Mouse (Mus musculus): ENCODE results near the gene Slc38a7. TPM values are rescaled to one million over a fixed set of nuclear protein-coding genes. Genes with fewer than 3 reads are reported as not detected.
A peak's percentile ranks its signal among the peaks of the same experiment; 100 is the strongest.
"Not testable (repeated sequence)": the region's sequence is repeated elsewhere in the genome, so short reads cannot be mapped to it uniquely, and the experiment has no call there.

Gene Slc38a7
- total RNA-seq (2022), result 10 to 100 TPM; 22.7 to 27.9 (median 25.4) TPM

- DNase-seq (ENCODE audit: low spot score in 2 of 2), result peak; percentile 57 to 88
These were observed at the start of gene Slc38a7 for GRCm38 (mm10) chr8:95853102-95853843. Gene Slc38a7, minus strand, starts transcription at chr8:95853539.

DNA sequence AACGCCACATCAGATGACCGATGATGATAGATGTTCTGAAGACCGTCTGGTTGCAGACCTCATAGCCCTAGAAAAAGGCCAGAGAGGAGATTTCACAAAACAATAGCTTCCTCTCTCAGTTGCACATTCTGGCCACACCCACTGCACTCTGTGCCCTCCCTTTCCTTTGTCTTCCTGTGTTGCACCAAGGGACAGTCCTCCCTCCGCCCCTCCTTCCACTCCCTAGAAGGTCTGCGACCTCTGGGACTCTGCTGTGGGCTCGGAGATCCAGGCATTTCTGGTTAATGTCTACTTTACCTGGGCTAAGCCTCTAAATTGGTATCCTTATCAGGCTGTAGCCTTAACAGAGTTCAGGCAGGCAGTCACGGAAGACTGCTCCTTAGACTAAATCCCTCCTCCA, 48.5 kb upstream of the Slc38a7 start:
- no peak for DNase-seq (ENCODE audit: low spot score in 2 of 2)

GRCm38 (mm10) chr8:95893701-95894100, 40.4 kb upstream of the Slc38a7 start:
- no peak for DNase-seq (ENCODE audit: low spot score in 2 of 2)

DNA sequence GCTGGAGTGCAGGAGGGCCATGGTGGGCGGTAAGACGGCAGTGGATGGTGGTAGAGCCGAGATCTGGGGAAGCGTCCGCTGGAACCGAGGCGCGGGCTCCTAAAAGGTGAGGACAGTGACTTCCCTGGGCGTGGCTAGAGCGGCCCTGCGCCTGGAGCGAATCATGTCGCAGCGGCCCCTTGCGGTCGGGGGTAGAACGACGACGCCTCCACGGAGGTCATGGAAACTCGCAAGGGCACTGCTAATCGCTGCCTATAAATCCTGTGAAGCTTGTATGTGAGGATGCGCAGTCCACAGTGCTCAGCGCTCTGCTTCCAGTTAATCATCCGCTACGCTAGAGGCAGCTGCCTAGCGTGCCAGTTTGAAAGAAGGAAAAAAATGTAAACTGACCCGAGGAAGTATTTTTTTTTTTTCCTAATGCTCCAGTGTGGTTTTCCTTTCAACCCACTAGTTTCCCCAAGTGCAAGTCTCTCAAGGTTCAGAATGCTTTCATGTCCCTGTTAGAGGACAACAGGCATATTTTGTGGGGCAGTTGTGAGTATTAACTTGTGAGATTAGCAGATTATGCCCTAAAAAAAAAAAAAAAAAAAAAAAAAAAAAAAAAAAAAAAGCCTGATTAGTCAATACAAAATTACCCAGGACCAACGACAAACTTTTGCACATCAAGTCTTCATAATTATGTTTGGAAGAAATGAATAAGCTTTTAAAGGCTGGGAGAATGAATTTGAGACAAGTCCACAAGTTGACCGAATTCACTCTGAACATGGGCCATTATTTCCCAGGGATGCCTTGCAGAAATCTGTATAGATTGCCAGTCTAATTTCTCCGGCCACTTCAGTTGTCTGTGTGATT, 35.2 kb upstream of the Slc38a7 start, which contains the start of gene Got2:
Gene Got2, minus strand, starts transcription at position 263 of the 852 bp plus-strand sequence.
- DNase-seq (ENCODE audit: low spot score in 2 of 2), result peak; percentile 77 to 82

GRCm38 (mm10) chr8:95887578-95888284, 34.4 kb upstream of the Slc38a7 start:
- DNase-seq (ENCODE audit: low spot score in 2 of 2), result peak; percentile 75 to 86

- DNase-seq (ENCODE audit: low spot score in 2 of 2), result peak; percentile 26 to 28
These were observed 33.6 kb upstream of the Slc38a7 start for GRCm38 (mm10) chr8:95886647-95887577.

DNA sequence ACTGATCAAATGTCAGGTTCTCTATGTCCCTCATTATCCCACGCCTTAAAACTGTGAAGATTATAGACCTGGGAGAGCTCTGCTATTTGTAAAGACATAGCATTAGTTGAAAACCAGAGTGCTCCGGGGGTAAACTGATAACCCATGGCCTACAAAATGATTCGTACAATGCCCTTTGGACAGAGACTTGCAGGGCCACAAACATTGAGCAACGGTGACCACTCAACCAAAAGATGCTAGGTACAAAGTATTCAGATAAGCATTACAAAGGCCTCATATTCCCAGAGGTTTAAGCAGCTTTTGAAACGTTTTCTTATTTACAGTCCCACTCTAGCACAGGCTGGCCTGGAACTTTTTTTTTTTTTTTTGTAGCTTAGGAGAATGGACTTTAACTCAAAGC, 32.6 kb upstream of the Slc38a7 start:
- no peak for DNase-seq (ENCODE audit: low spot score in 2 of 2)

DNA sequence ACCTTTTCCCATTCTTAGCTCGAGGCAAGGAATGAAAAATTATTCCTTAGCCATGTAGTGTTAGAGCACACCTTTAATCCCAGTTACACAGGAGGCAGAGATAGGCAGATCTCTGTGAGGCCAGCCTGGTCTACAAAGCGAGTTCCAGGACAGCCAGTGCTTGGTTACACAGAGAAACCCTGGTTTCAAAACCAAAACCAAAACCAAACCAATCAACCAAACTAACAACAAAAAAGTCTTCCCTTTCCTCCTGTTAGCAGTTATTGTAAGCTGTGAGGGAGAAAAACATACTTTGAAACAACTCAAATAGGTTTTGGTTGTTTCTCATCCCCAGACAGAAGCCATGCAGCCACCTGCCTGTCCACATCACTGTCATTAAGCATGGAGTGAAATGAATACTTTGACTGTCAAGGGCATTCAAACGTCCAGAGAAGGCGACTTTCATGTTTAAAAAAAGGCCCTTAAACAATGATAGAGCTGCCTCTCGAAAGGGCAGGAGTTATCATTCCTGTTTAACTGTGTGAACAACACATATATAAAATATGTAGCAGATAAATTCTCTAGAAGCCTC, 32.0 kb upstream of the Slc38a7 start:
- no peak for DNase-seq (ENCODE audit: low spot score in 2 of 2)

GRCm38 (mm10) chr8:95884491-95884890, 31.2 kb upstream of the Slc38a7 start:
- no peak for DNase-seq (ENCODE audit: low spot score in 2 of 2)

DNA sequence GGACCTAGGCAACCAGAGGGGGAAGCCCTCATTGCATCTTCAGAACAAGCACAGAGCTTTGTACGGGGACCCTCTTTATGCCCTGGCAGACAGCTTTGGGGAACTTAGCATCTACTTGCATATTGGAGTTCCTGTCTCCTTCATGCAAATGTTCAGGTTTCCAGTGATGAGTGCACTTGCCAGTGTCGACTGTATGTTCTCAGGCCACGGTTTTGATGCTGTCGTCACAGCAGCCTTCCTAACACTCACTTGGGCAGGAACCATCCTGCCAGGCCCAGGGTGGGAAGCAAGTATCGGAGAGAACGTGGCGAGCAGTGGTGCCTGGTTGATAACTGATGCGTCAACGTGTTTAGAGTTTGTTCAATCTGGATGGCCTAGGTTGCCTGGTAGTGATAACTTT, 28.9 kb upstream of the Slc38a7 start:
- DNase-seq (ENCODE audit: low spot score in 2 of 2), result no peak

DNA sequence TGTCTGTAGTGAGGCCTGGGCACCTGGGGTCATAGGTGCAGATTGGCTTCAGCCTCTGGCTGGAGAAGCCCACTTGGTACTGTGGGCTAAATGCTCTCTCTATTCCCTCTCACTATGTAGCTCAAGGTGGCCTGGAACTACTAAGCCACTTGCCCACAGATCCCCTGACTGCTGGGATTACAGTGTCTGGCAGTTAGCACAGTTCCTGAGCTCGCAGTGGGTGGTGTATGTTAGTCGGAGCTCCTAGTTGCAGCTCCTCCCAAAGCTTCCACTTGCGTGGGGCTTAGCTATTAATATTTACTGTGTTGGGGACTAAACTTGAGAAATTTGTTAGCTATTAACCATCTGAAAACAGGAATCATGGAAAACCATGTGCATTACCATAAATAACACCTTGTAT, 28.2 kb upstream of the Slc38a7 start:
- DNase-seq (ENCODE audit: low spot score in 2 of 2), result no peak

DNA sequence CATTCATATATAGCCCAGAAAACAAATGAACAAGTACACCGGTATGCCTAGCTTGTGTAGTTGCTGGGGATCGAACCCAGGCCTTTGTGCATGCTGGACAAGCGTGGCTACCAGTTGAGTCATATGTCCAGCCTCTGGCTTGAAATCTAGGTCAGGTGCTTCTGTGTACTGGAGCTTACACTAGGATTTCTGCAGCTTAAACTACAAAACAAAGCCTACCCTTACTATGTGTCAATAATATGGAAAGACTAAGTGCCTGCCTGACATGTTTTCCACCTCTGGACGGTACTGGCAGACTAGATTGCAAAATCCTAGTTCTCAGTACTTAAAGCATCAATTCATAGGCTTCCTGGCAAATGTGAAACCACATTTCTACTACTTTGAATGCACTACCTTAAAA, 26.5 kb upstream of the Slc38a7 start:
- DNase-seq (ENCODE audit: low spot score in 2 of 2), result no peak

DNA sequence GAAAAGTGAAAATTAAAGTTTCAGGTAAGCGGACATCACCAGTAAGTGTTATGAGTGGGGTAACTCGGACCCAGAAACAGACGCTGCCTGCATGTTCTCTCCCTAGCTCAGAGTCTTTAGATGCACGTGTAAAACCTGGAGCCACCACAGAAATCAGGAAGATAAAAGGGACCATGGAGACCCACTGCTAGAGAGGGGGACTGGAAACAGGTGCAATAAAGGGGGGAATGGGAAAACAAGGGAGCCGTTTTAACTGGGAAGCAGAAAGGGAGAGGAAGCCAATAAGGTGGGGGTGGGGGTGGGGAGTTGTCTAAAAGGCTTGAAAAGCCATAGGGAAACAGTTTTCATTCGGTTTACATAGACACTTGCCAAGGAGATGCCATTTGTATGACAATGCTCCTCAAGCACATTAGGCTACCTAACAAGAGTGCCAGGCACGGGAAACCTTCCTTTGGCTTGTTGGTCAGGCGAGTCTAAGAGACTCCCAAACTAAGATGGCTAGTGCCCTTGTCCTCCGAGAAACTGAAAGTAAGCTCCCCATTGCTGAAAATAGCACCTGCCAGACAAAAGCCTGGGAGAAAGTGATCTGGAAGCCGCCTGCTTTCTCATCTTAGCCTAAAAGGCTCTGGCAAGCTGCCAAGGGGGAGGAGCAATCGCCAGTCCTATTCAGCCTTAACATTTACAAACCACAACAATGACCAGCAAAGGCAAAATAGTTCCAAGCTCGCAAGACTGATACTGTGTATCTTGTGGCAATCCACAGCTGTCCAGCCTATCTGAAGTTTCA, 25.0 kb upstream of the Slc38a7 start:
- no peak for DNase-seq (ENCODE audit: low spot score in 2 of 2)

- DNase-seq (ENCODE audit: low spot score in 2 of 2), result no peak
These were observed 21.9 kb upstream of the Slc38a7 start for GRCm38 (mm10) chr8:95875270-95875669.

DNA sequence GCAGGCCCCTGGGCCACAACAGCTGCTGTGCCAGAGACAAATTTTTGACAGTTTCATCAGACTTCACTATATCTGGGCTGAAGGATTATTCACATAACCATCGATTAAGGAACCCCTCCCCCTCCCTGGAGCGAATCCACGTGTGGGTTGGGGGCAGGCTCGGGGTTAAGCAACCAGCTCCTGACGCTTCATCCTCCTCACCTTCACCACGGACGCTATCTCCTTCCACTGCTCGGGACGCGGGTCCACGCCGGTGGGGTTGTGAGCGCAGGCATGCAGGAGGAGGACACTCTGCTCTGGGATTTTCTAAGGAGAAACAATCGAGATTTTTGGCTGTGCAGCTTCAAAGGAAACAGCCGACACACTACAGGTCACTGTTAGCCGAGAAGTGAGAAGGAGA, 18.4 kb upstream of the Slc38a7 start:
- DNase-seq (ENCODE audit: low spot score in 2 of 2), result no peak

GRCm38 (mm10) chr8:95864851-95865250, 11.5 kb upstream of the Slc38a7 start:
- not testable (repeated sequence) for DNase-seq (ENCODE audit: low spot score in 2 of 2)

DNA sequence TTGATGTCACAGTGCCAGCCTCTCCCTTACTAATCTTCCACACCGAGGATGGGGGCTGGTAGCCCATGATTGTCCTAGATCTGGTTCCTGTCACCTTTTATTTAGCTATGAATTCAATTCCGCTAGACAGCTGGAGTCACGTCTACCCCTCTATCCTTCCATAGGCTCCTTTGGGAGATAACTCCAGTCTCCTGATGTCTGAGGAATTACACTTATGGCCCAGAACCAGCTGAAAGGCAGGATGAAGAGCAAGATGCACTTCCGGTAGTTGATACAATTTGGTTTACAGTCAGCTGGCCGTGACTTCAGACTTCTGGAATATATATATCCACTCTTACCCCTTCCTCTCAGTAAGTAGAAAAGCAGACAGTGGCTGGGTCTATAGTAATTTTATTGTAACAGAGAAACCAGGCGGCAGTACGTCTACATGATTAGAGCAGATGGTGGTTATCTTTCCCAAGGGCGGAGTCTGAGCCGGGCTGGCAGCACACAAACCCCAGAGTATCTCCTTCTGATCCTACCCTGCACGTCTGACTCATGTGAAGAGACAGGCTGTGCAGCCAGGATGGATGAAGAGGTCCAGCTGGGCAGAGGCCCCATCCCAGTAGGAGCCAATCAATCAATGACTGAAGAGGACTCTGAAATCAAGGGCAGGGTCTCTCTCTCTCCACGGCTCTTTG, 10.6 kb upstream of the Slc38a7 start:
- not testable (repeated sequence) for DNase-seq (ENCODE audit: low spot score in 2 of 2)

- no peak for DNase-seq (ENCODE audit: low spot score in 2 of 2)
These were observed 835 bp upstream of the Slc38a7 start for GRCm38 (mm10) chr8:95854174-95854573.

GRCm38 (mm10) chr8:95852290-95852689, 1.0 kb downstream of the Slc38a7 start:
- no peak for DNase-seq (ENCODE audit: low spot score in 2 of 2)
